Mouse (Mus musculus): ENCODE results near the gene Ctnnd2.
A peak's percentile ranks its signal among the peaks of the same experiment; 100 is the strongest.

Gene Ctnnd2

GRCm38 (mm10) chr15:30240881-30241280 lies 68.5 kb downstream of the Ctnnd2 start:
- no peak for DNase-seq (ENCODE audit: low read depth)

GRCm38 (mm10) chr15:30268822-30269221 lies 96.4 kb downstream of the Ctnnd2 start:
- no peak for DNase-seq (ENCODE audit: low read depth)

- no peak for DNase-seq (ENCODE audit: low read depth)
Observed at GRCm38 (mm10) chr15:30271141-30271572, 98.8 kb downstream of the Ctnnd2 start.

- DNase-seq (ENCODE audit: low read depth) = no peak
Observed at GRCm38 (mm10) chr15:30272326-30272725, 99.9 kb downstream of the Ctnnd2 start.

- DNase-seq (ENCODE audit: low read depth) = no peak
Observed at GRCm38 (mm10) chr15:30275721-30276120, 103.3 kb downstream of the Ctnnd2 start.

- no peak for DNase-seq (ENCODE audit: low read depth)
Observed at GRCm38 (mm10) chr15:30276691-30277090, 104.3 kb downstream of the Ctnnd2 start.

- DNase-seq (ENCODE audit: low read depth) = no peak
Observed at GRCm38 (mm10) chr15:30278610-30279009, 106.2 kb downstream of the Ctnnd2 start.

- no peak for DNase-seq (ENCODE audit: low read depth)
Observed at GRCm38 (mm10) chr15:30285572-30286244, 113.3 kb downstream of the Ctnnd2 start.

- DNase-seq (ENCODE audit: low read depth) = no peak
Observed at GRCm38 (mm10) chr15:30286245-30286642, 113.9 kb downstream of the Ctnnd2 start.

GRCm38 (mm10) chr15:30302824-30303223 lies 130.4 kb downstream of the Ctnnd2 start:
- DNase-seq (ENCODE audit: low read depth) = peak; percentile 6

- no peak for DNase-seq (ENCODE audit: low read depth)
Observed at GRCm38 (mm10) chr15:30306437-30306836, 134.0 kb downstream of the Ctnnd2 start.

GRCm38 (mm10) chr15:30322543-30322942 lies 150.2 kb downstream of the Ctnnd2 start:
- DNase-seq (ENCODE audit: low read depth) = no peak

- no peak for DNase-seq (ENCODE audit: low read depth)
Observed at GRCm38 (mm10) chr15:30333336-30334310, 161.2 kb downstream of the Ctnnd2 start.

GRCm38 (mm10) chr15:30338585-30339197 lies 166.3 kb downstream of the Ctnnd2 start:
- no peak for DNase-seq (ENCODE audit: low read depth)

GRCm38 (mm10) chr15:30345754-30346153 lies 173.4 kb downstream of the Ctnnd2 start:
- DNase-seq (ENCODE audit: low read depth) = no peak

- no peak for DNase-seq (ENCODE audit: low read depth)
Observed at GRCm38 (mm10) chr15:30364491-30364890, 192.1 kb downstream of the Ctnnd2 start.

GRCm38 (mm10) chr15:30369997-30370396 lies 197.6 kb downstream of the Ctnnd2 start:
- no peak for DNase-seq (ENCODE audit: low read depth)

- no peak for DNase-seq (ENCODE audit: low read depth)
Observed at GRCm38 (mm10) chr15:30371151-30371550, 198.8 kb downstream of the Ctnnd2 start.

- DNase-seq (ENCODE audit: low read depth) = no peak
Observed at GRCm38 (mm10) chr15:30373654-30374215, 201.3 kb downstream of the Ctnnd2 start.

GRCm38 (mm10) chr15:30374907-30375306 lies 202.5 kb downstream of the Ctnnd2 start:
- DNase-seq (ENCODE audit: low read depth) = no peak

- no peak for DNase-seq (ENCODE audit: low read depth)
Observed at GRCm38 (mm10) chr15:30383075-30383842, 210.9 kb downstream of the Ctnnd2 start.
